Mouse (Mus musculus) layer of hippocampus, adult 6 months (tissue): ENCODE measurements around the gene Tmem205. TPM values are rescaled to one million over a fixed set of nuclear protein-coding genes. Genes with fewer than 3 reads are reported as not detected.

Source experiments
- long read RNA-seq, 2 experiments: library from polyadenylated mRNA; unstranded; transcript quantifications; one replicate each; pipeline ENCODE4 v2.0.0; 2019 to 2020
- polyA plus RNA-seq: library from polyadenylated mRNA; unstranded; fragments of <200 nt; fragmentation: Nextera tagmentation; gene quantifications from 2 replicates; pipeline ENCODE4 v1.2.3, GENCODE M21; 2021

Gene Tmem205
- polyA plus RNA-seq = 106 and 126 TPM in 2 replicates
- long read RNA-seq, experiment 1, transcript Tmem205-201 (4 exons, 785 nt) = major isoform, 44 of 65 reads
- long read RNA-seq, experiment 1, partial matches to known transcripts = 2 of 65 reads
- long read RNA-seq, experiment 1, other reads (novel, unspliced or antisense) = 14 of 65 reads
- long read RNA-seq, experiment 2, transcript Tmem205-201 (4 exons, 785 nt) = minor isoform, 6 of 27 reads
- long read RNA-seq, experiment 2, transcript Tmem205-204 (1 exons, 1,707 nt) = major isoform, 8 of 27 reads
- long read RNA-seq, experiment 2, partial matches to known transcripts = 6 of 27 reads
- long read RNA-seq, experiment 2, other reads (novel, unspliced or antisense) = 0 of 27 reads

GRCm38 (mm10) chr9:21927208-21927753 is at the start of gene Tmem205, which contains the start of gene Ccdc159:
Tmem205 (minus strand) TSS chr9:21927556.
Ccdc159 (plus strand) TSS chr9:21927471.

GRCm38 (mm10) chr9:21963417-21963816 is 36.1 kb upstream of the Tmem205 start, which contains the start of gene Epor:
Epor (minus strand) TSS chr9:21963506.

GRCm38 (mm10) chr9:21955570-21956281 is 28.4 kb upstream of the Tmem205 start, which contains the start of gene Swsap1:
Swsap1 (plus strand) TSS chr9:21955755.

GRCm38 (mm10) chr9:21936692-21937570 is 9.6 kb upstream of the Tmem205 start, which contains the start of gene Plppr2:
Plppr2 (plus strand) TSS chr9:21937033.

GRCm38 (mm10) chr9:21918035-21918592 is 9.2 kb downstream of the Tmem205 start, which contains the start of gene Rab3d:
Rab3d (minus strand) TSS chr9:21918192.

Other genes with a start within 250 kb of the Tmem205 start
- gene Ldlr, start 204.1 kb downstream of the Tmem205 start, polyA plus RNA-seq = 3.0 and 4.8 TPM in 2 replicates
- gene Spc24, start 167.3 kb downstream of the Tmem205 start, polyA plus RNA-seq = 2.6 and 3.9 TPM in 2 replicates
- gene Kank2, start 128.8 kb downstream of the Tmem205 start, polyA plus RNA-seq = 2.1 and 2.6 TPM in 2 replicates
- gene Angptl8, start 92.0 kb downstream of the Tmem205 start, polyA plus RNA-seq = not detected in 2 replicates
- 3.6 and 4.1 TPM in 2 replicates for gene Dock6, start 74.9 kb downstream of the Tmem205 start, polyA plus RNA-seq
- gene Rab3d, start 9.4 kb downstream of the Tmem205 start, polyA plus RNA-seq = 6.9 and 8.5 TPM in 2 replicates
- gene Ccdc159, start 85 bp downstream of the Tmem205 start, polyA plus RNA-seq = 6.5 and 6.9 TPM in 2 replicates
- gene Plppr2, start 9.5 kb upstream of the Tmem205 start, polyA plus RNA-seq = 169 and 201 TPM in 2 replicates
- 11.2 and 11.3 TPM in 2 replicates for gene Swsap1, start 28.2 kb upstream of the Tmem205 start, polyA plus RNA-seq
- 11.1 and 11.4 TPM in 2 replicates for gene Epor, start 36.0 kb upstream of the Tmem205 start, polyA plus RNA-seq
- 0.82 and 1.1 TPM in 2 replicates for gene Rgl3, start 61.9 kb upstream of the Tmem205 start, polyA plus RNA-seq
- 1.7 and 2.8 TPM in 2 replicates for gene Ccdc151, start 75.1 kb upstream of the Tmem205 start, polyA plus RNA-seq
- gene Prkcsh, start 75.2 kb upstream of the Tmem205 start, polyA plus RNA-seq = 26.1 and 29.7 TPM in 2 replicates
- gene Elavl3, start 124.5 kb upstream of the Tmem205 start, polyA plus RNA-seq = 19.5 and 21.7 TPM in 2 replicates
- not detected in 2 replicates for gene Gm49318, start 143.7 kb upstream of the Tmem205 start, polyA plus RNA-seq
- 4.0 and 4.4 TPM in 2 replicates for gene Zfp653, start 143.8 kb upstream of the Tmem205 start, polyA plus RNA-seq
- 59.3 and 59.4 TPM in 2 replicates for gene Ecsit, start 157.9 kb upstream of the Tmem205 start, polyA plus RNA-seq
- gene Cnn1, start 171.7 kb upstream of the Tmem205 start, polyA plus RNA-seq = 0.40 and 0.72 TPM in 2 replicates
- 154 and 178 TPM in 2 replicates for gene Elof1, start 189.6 kb upstream of the Tmem205 start, polyA plus RNA-seq
- gene Acp5, start 208.2 kb upstream of the Tmem205 start, polyA plus RNA-seq = 0.57 and 1.1 TPM in 2 replicates
- 174 and 190 TPM in 2 replicates for gene Pigyl, start 229.3 kb upstream of the Tmem205 start, polyA plus RNA-seq